Mouse (Mus musculus) stomach, postnatal 0 days (tissue): ENCODE measurements around the gene Nfkbil1. TPM values are rescaled to one million over a fixed set of nuclear protein-coding genes. Genes with fewer than 3 reads are reported as not detected.

Experiments used
- ATAC-seq: fragments of 200-750 bp; cut with Nextera tagmentation; 2 replicates; pipeline ENCODE4 v1.8.0; 2017; ENCODE audit not compliant: low FRiP score, low TSS enrichment
- DNase-seq: peaks from one replicate; pipeline ENCODE4 v3.0.0-alpha.2; 2016; ENCODE audit warnings: low spot score
- H3K27ac ChIP-seq: fragments of 300-500 bp; sonication (generic); replicated peaks from 2 replicates; pipeline ENCODE4 v1.5.1; 2014; ENCODE audit warnings: mild to moderate bottlenecking, control low read depth
- H3K27me3 ChIP-seq: fragments of 300-500 bp; sonication (generic); 2 replicates; pipeline ENCODE4 v1.6.1; 2014; ENCODE audit warnings: low read length; ENCODE audit not compliant: control insufficient read depth, insufficient read depth
- H3K36me3 ChIP-seq: fragments of 300-500 bp; sonication (generic); 2 replicates; pipeline ENCODE4 v1.6.1; 2014; ENCODE audit warnings: low read length, mixed read lengths; ENCODE audit not compliant: control insufficient read depth, insufficient read depth
- H3K4me1 ChIP-seq: fragments of 300-500 bp; sonication (generic); replicated peaks from 2 replicates; pipeline ENCODE4 v1.6.1; 2014; ENCODE audit warnings: antibody characterized with exemption; ENCODE audit not compliant: control insufficient read depth, insufficient read depth
- H3K4me2 ChIP-seq: fragments of 300-500 bp; sonication (generic); replicated peaks from 2 replicates; pipeline ENCODE4 v1.6.1; 2014; ENCODE audit warnings: low read depth, mild to moderate bottlenecking, control low read depth, moderate library complexity
- H3K4me3 ChIP-seq: fragments of 300-500 bp; sonication (generic); 2 replicates; pipeline ENCODE4 v1.5.1; 2014; ENCODE audit warnings: low read depth, low read length, control low read depth
- H3K9ac ChIP-seq: fragments of 300-500 bp; sonication (generic); 2 replicates; pipeline ENCODE4 v1.6.1; 2014; ENCODE audit warnings: mild to moderate bottlenecking, low read length, control low read depth, mixed read lengths
- H3K9me3 ChIP-seq: fragments of 300-500 bp; sonication (generic); 2 replicates; pipeline ENCODE4 v1.6.1; 2016; ENCODE audit warnings: low read length; ENCODE audit not compliant: control insufficient read depth
- CTCF ChIP-seq: IDR thresholded peaks from 2 replicates; pipeline ENCODE4 v1.5.1; 2016; ENCODE audit warnings: antibody characterized with exemption, low read depth, mild to moderate bottlenecking, moderate library complexity
- EP300 ChIP-seq: optimal IDR thresholded peaks from 2 replicates; pipeline ENCODE3; 2016; ENCODE audit warnings: antibody characterized with exemption
- WGBS: fragments of 180-500 bp; shearing (Covaris S2); extraction: QIAGEN DNeasy Blood & Tissue Kit; methylation state at CpG from one replicate; pipeline ENCODE4 v1.1.7; 2014; 5-methylcytosine and 5-hydroxymethylcytosine counted together
- polyA plus RNA-seq: library from polyadenylated mRNA; unstranded; fragments of >200 nt; fragmentation: Nextera tagmentation; extraction: Ambion mirVana; gene quantifications from 2 replicates; pipeline ENCODE4 v1.2.1, GENCODE M21; 2015

Nfkbil1 gene
- polyA plus RNA-seq, 1 experiment from 2014 or later: 7.4 TPM

DNA sequence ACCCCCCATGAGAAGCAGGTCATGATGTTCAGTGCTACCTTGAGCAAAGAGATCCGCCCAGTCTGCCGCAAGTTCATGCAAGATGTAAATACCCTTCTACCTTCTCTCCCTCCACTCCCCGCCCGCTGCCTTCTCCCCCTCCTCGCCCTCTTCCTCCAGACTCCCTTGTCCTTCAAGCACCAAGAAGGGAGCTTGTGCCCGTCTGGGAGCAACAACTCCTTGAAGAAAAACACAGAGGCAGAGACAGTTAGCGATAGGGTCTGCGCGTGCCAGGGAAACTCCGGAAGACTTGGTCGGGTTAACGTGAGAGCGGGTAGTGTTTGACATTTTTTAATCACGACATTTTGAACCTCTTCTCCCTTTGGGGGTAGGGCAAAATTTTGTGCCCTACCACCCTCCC, 13.4 kb upstream of the Nfkbil1 start:
- peaks cover 59% of the 10 kb centered on the region for H3K36me3 ChIP-seq
- TF ChIP-seq EP300: no peak
- TF ChIP-seq CTCF: no peak
- H3K9me3 ChIP-seq: no peaks in the 10 kb centered on the region
- H3K9ac ChIP-seq: no peak overlapping the region
- no peaks in the 10 kb centered on the region for H3K27me3 ChIP-seq
- DNase-seq: no peak
- no peak overlapping the region for H3K27ac ChIP-seq
- H3K4me1 ChIP-seq: no peaks in the 10 kb centered on the region; the same call in 1 of the 2 replicates
- H3K4me3 ChIP-seq: no peak overlapping the region
- no peak for ATAC-seq
- WGBS: 80% methylated on average over 14 of the region's 14 CpGs
- H3K4me2 ChIP-seq: no peak overlapping the region

DNA sequence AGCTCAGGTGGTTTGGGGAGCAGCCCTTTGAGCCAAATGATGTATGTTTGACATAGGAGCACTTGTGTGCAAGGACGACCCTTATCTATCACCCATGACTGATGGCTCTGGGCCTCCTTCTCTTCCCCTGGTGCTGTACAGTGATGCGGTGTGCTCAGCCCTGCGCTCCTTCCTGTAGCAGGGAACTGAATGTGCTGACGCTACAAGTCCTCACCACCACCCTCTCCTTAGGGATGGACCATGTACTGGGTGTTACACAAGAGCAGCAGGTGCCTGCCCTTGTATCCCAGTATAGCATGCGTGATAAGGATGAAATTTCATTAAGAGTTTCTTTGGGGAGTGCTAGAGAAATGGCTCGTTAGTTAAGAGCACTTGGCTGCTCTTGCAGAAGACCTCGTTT, 11.6 kb upstream of the Nfkbil1 start:
- Histone ChIP-seq H3K4me3 (no peak overlapping the region), H3K27ac (no peak overlapping the region), H3K4me1 (peaks cover 4% of the 10 kb centered on the region; the same call in 1 of the 2 replicates), H3K27me3 (no peaks in the 10 kb centered on the region), H3K9ac (no peak overlapping the region), H3K4me2 (no peak overlapping the region), H3K9me3 (no peaks in the 10 kb centered on the region), H3K36me3 (peaks cover 51% of the 10 kb centered on the region)
- TF ChIP-seq CTCF (no peak), EP300 (no peak)
- 75% methylated on average over 7 of the region's 7 CpGs for WGBS
- no peak for ATAC-seq
- no peak for DNase-seq

DNA sequence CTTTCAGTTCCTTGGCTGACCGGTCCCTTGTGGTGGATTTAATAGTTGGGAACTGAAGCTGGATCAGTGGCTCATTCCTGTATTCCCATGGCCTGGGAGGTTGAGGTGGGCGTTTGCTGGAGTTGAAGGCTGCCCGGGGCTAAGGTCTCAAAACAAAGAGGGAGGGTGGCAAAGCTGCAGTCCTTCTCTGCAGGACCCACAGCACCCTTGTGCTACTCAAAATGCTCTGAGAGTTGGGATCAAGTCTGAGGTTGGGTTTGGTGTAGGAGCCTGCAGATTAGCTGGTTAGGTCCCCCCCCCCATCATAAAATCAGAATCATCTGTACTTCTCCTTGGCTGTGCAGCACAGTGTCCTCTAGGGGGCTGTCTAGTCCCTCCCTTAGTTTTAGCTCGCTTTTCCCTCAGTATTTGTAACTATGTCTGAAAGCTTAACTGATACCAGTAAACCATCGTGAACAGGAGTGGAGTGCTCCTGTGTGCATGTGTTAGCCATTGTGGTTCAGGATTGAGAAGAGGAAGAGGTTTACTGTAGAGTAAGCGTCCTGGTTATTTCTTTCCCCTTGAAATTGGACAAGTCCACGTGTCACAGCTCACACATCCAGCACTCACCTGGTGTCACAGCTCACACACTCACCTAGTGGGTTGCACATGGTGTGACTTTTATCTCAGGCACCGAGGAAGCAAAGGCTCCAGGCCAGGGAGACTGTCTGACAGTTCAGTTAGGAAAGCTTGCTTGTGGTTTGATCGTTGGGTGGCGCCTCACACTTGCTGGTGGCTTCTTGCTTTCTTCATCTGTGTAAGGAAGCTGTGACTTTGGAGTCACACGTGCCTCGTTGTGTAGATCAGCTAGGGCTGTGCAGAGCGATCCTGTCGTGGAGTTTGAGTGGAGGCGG, 10.4 kb upstream of the Nfkbil1 start:
- ATAC-seq (no peak), DNase-seq (no peak)
- H3K4me3 ChIP-seq: no peak overlapping the region
- H3K4me2 ChIP-seq: no peak overlapping the region
- peak; percentile 68 for TF ChIP-seq CTCF
- TF ChIP-seq EP300: no peak
- H3K27ac ChIP-seq: no peak overlapping the region
- no peak overlapping the region for H3K9ac ChIP-seq
- H3K36me3 ChIP-seq: peaks cover 46% of the 10 kb centered on the region
- WGBS: 71% methylated on average over 15 of the region's 15 CpGs
- H3K27me3 ChIP-seq: no peaks in the 10 kb centered on the region
- H3K9me3 ChIP-seq: no peaks in the 10 kb centered on the region
- H3K4me1 ChIP-seq: peaks cover 4% of the 10 kb centered on the region

- Histone ChIP-seq H3K27me3 (no peaks in the 10 kb centered on the region), H3K27ac (no peak overlapping the region), H3K36me3 (peaks cover 42% of the 10 kb centered on the region), H3K4me3 (no peak overlapping the region), H3K4me2 (no peak overlapping the region), H3K4me1 (peaks cover 7% of the 10 kb centered on the region), H3K9ac (no peak overlapping the region), H3K9me3 (no peaks in the 10 kb centered on the region)
- no peak for TF ChIP-seq CTCF
- no peak for TF ChIP-seq EP300
- 73% methylated on average over 2 of the region's 2 CpGs for WGBS
- ATAC-seq (no peak), DNase-seq (no peak)
Measured at GRCm38 (mm10) chr17:35244999-35245398, 9.4 kb upstream of the Nfkbil1 start.

DNA sequence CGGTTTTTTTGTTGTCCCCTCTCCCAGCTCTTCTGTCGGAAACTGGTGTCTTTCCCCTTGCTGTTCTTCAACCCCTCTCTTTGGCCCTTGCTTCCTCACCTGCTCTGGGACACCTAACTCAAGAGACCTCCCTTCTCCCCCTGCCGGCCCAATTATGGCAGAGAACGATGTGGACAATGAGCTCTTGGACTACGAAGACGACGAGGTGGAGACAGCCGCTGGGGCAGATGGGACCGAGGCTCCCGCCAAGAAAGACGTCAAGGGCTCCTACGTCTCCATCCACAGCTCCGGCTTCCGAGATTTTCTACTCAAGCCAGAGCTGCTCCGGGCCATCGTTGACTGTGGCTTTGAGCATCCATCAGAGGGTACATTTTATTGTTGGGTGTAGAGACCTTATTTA, 7.5 kb upstream of the Nfkbil1 start:
- Histone ChIP-seq H3K4me1 (peaks cover 7% of the 10 kb centered on the region), H3K4me3 (peak overlapping the region; percentile 82), H3K36me3 (peaks cover 26% of the 10 kb centered on the region), H3K9me3 (no peaks in the 10 kb centered on the region), H3K27me3 (no peaks in the 10 kb centered on the region), H3K9ac (peak overlapping the region; percentile 98), H3K27ac (peak overlapping the region; percentile 100), H3K4me2 (peak overlapping the region; percentile 83)
- peak; percentile 55 for DNase-seq
- WGBS: under 1% methylated on average over 16 of the region's 16 CpGs
- TF ChIP-seq EP300 (no peak), CTCF (peak; percentile 54)
- ATAC-seq: no peak
